Mouse (Mus musculus): ENCODE measurements around the gene Spty2d1. TPM values are rescaled to one million over a fixed set of nuclear protein-coding genes. Genes with fewer than 3 reads are reported as not detected.
"Not testable (repeated sequence)": the region's sequence is repeated elsewhere in the genome, so short reads cannot be mapped to it uniquely, and the experiment has no call there.

Spty2d1 gene
- polyA plus RNA-seq, 1 experiment from 2014 or later, result 15.2 TPM

- 40% methylated on average over 6 of the region's 6 CpGs for WGBS
- Histone ChIP-seq H3K27me3 (replicated peaks; ENCODE audit: control insufficient read depth, insufficient read depth, low read length) (no peaks in the 10 kb centered on the region), H3K4me1 (ENCODE audit: control insufficient read depth, insufficient read depth, low read length) (peaks cover 12% of the 10 kb centered on the region), H3K9ac (ENCODE audit: low read depth, low read length) (peak overlapping the region; percentile 44; the same call in 1 of the 2 replicates), H3K4me3 (ENCODE audit: low read length) (no peak overlapping the region), H3K36me3 (ENCODE audit: control insufficient read depth, insufficient read depth, low read length) (no peaks in the 10 kb centered on the region), H3K27ac (ENCODE audit: low read length) (peak overlapping the region; percentile 83), H3K9me3 (ENCODE audit: control insufficient read depth, low read length) (no peaks in the 10 kb centered on the region), H3K4me2 (ENCODE audit: low read depth, low read length) (no peak overlapping the region)
- peak; percentile 65 for ATAC-seq
Measured at GRCm38 (mm10) chr7:47042823-47043490, 34.7 kb upstream of the Spty2d1 start.

GRCm38 (mm10) chr7:47042121-47042520 is 33.9 kb upstream of the Spty2d1 start:
- ATAC-seq, result peak; percentile 50
- H3K36me3 ChIP-seq (ENCODE audit: control insufficient read depth, insufficient read depth, low read length), result no peaks in the 10 kb centered on the region
- 74% methylated on average over 4 of the region's 4 CpGs for WGBS
- H3K9ac ChIP-seq (ENCODE audit: low read depth, low read length), result no peak overlapping the region
- no peak overlapping the region for H3K4me3 ChIP-seq (ENCODE audit: low read length)
- peak overlapping the region; percentile 83 for H3K27ac ChIP-seq (ENCODE audit: low read length)
- H3K27me3 ChIP-seq (replicated peaks; ENCODE audit: control insufficient read depth, insufficient read depth, low read length), result no peaks in the 10 kb centered on the region
- H3K4me2 ChIP-seq (ENCODE audit: low read depth, low read length), result no peak overlapping the region
- peaks cover 12% of the 10 kb centered on the region for H3K4me1 ChIP-seq (ENCODE audit: control insufficient read depth, insufficient read depth, low read length)
- H3K9me3 ChIP-seq (ENCODE audit: control insufficient read depth, low read length), result no peaks in the 10 kb centered on the region

- no peaks in the 10 kb centered on the region for H3K27me3 ChIP-seq (replicated peaks; ENCODE audit: control insufficient read depth, insufficient read depth, low read length)
Measured at GRCm38 (mm10) chr7:47041706-47042105, 33.5 kb upstream of the Spty2d1 start.

GRCm38 (mm10) chr7:47035426-47035825 is 27.2 kb upstream of the Spty2d1 start:
- Histone ChIP-seq H3K9me3 (ENCODE audit: control insufficient read depth, low read length) (no peaks in the 10 kb centered on the region), H3K9ac (ENCODE audit: low read depth, low read length) (no peak overlapping the region), H3K4me2 (ENCODE audit: low read depth, low read length) (no peak overlapping the region), H3K4me1 (ENCODE audit: control insufficient read depth, insufficient read depth, low read length) (no peaks in the 10 kb centered on the region), H3K27ac (ENCODE audit: low read length) (no peak overlapping the region), H3K27me3 (replicated peaks; ENCODE audit: control insufficient read depth, insufficient read depth, low read length) (no peaks in the 10 kb centered on the region), H3K4me3 (ENCODE audit: low read length) (no peak overlapping the region), H3K36me3 (ENCODE audit: control insufficient read depth, insufficient read depth, low read length) (no peaks in the 10 kb centered on the region)
- ATAC-seq, result no peak
- WGBS, result 73% methylated on average over 8 of the region's 8 CpGs

More at GRCm38 (mm10) chr7:47041706-47042105, 33.5 kb upstream of the Spty2d1 start:
- Histone ChIP-seq H3K9me3 (ENCODE audit: control insufficient read depth, low read length) (no peaks in the 10 kb centered on the region), H3K9ac (ENCODE audit: low read depth, low read length) (no peak overlapping the region), H3K4me3 (ENCODE audit: low read length) (no peak overlapping the region), H3K27ac (ENCODE audit: low read length) (no peak overlapping the region), H3K4me1 (ENCODE audit: control insufficient read depth, insufficient read depth, low read length) (peaks cover 12% of the 10 kb centered on the region), H3K36me3 (ENCODE audit: control insufficient read depth, insufficient read depth, low read length) (no peaks in the 10 kb centered on the region), H3K4me2 (ENCODE audit: low read depth, low read length) (no peak overlapping the region)
- no peak for ATAC-seq
- WGBS, result 86% methylated on average over 3 of the region's 3 CpGs

GRCm38 (mm10) chr7:47034785-47035384 is 26.7 kb upstream of the Spty2d1 start:
- no peaks in the 10 kb centered on the region for H3K27me3 ChIP-seq (replicated peaks; ENCODE audit: control insufficient read depth, insufficient read depth, low read length)
- no peak overlapping the region for H3K9ac ChIP-seq (ENCODE audit: low read depth, low read length)
- H3K4me1 ChIP-seq (ENCODE audit: control insufficient read depth, insufficient read depth, low read length), result no peaks in the 10 kb centered on the region
- no peak for ATAC-seq
- H3K9me3 ChIP-seq (ENCODE audit: control insufficient read depth, low read length), result no peaks in the 10 kb centered on the region
- H3K36me3 ChIP-seq (ENCODE audit: control insufficient read depth, insufficient read depth, low read length), result no peaks in the 10 kb centered on the region
- no peak overlapping the region for H3K4me2 ChIP-seq (ENCODE audit: low read depth, low read length)
- 84% methylated on average over 4 of the region's 4 CpGs for WGBS
- no peak overlapping the region for H3K27ac ChIP-seq (ENCODE audit: low read length)
- no peak overlapping the region for H3K4me3 ChIP-seq (ENCODE audit: low read length)

GRCm38 (mm10) chr7:47031371-47031770 is 23.2 kb upstream of the Spty2d1 start:
- Histone ChIP-seq H3K4me1 (ENCODE audit: control insufficient read depth, insufficient read depth, low read length) (no peaks in the 10 kb centered on the region), H3K4me2 (ENCODE audit: low read depth, low read length) (no peak overlapping the region), H3K36me3 (ENCODE audit: control insufficient read depth, insufficient read depth, low read length) (no peaks in the 10 kb centered on the region), H3K9me3 (ENCODE audit: control insufficient read depth, low read length) (no peaks in the 10 kb centered on the region), H3K9ac (ENCODE audit: low read depth, low read length) (no peak overlapping the region), H3K27ac (ENCODE audit: low read length) (no peak overlapping the region), H3K27me3 (replicated peaks; ENCODE audit: control insufficient read depth, insufficient read depth, low read length) (no peaks in the 10 kb centered on the region), H3K4me3 (ENCODE audit: low read length) (no peak overlapping the region)
- no peak for ATAC-seq
- 89% methylated on average over 4 of the region's 4 CpGs for WGBS

GRCm38 (mm10) chr7:47030517-47031193 is 22.4 kb upstream of the Spty2d1 start:
- Histone ChIP-seq H3K27ac (ENCODE audit: low read length) (no peak overlapping the region), H3K9me3 (ENCODE audit: control insufficient read depth, low read length) (no peaks in the 10 kb centered on the region), H3K4me2 (ENCODE audit: low read depth, low read length) (no peak overlapping the region), H3K9ac (ENCODE audit: low read depth, low read length) (no peak overlapping the region), H3K4me3 (ENCODE audit: low read length) (no peak overlapping the region), H3K4me1 (ENCODE audit: control insufficient read depth, insufficient read depth, low read length) (no peaks in the 10 kb centered on the region), H3K27me3 (replicated peaks; ENCODE audit: control insufficient read depth, insufficient read depth, low read length) (no peaks in the 10 kb centered on the region), H3K36me3 (ENCODE audit: control insufficient read depth, insufficient read depth, low read length) (no peaks in the 10 kb centered on the region)
- 79% methylated on average over 9 of the region's 9 CpGs for WGBS
- no peak for ATAC-seq

GRCm38 (mm10) chr7:47027520-47027919 is 19.3 kb upstream of the Spty2d1 start:
- Histone ChIP-seq H3K4me1 (ENCODE audit: control insufficient read depth, insufficient read depth, low read length) (no peaks in the 10 kb centered on the region), H3K9ac (ENCODE audit: low read depth, low read length) (no peak overlapping the region), H3K27me3 (replicated peaks; ENCODE audit: control insufficient read depth, insufficient read depth, low read length) (no peaks in the 10 kb centered on the region), H3K36me3 (ENCODE audit: control insufficient read depth, insufficient read depth, low read length) (no peaks in the 10 kb centered on the region), H3K27ac (ENCODE audit: low read length) (no peak overlapping the region), H3K4me3 (ENCODE audit: low read length) (no peak overlapping the region), H3K4me2 (ENCODE audit: low read depth, low read length) (no peak overlapping the region), H3K9me3 (ENCODE audit: control insufficient read depth, low read length) (no peaks in the 10 kb centered on the region)
- ATAC-seq, result no peak
- 90% methylated on average over 1 of the region's 1 CpGs for WGBS

- not testable (repeated sequence) for H3K4me2 ChIP-seq (ENCODE audit: low read depth, low read length); H3K27me3 ChIP-seq (replicated peaks; ENCODE audit: control insufficient read depth, insufficient read depth, low read length); H3K4me1 ChIP-seq (ENCODE audit: control insufficient read depth, insufficient read depth, low read length); H3K27ac ChIP-seq (ENCODE audit: low read length); ATAC-seq; H3K4me3 ChIP-seq (ENCODE audit: low read length); H3K36me3 ChIP-seq (ENCODE audit: control insufficient read depth, insufficient read depth, low read length); H3K9me3 ChIP-seq (ENCODE audit: control insufficient read depth, low read length); H3K9ac ChIP-seq (ENCODE audit: low read depth, low read length)
- 96% methylated on average over 3 of the region's 3 CpGs for WGBS
Measured at GRCm38 (mm10) chr7:47026899-47027298, 18.7 kb upstream of the Spty2d1 start.

Data from intestine, embryonic 16.5 days (tissue).